Mouse (Mus musculus) adrenal gland, adult 2 months (tissue): ENCODE measurements around the gene Zfp651. TPM values are rescaled to one million over a fixed set of nuclear protein-coding genes. Genes with fewer than 3 reads are reported as not detected.

Experiments used
- DNase-seq: peaks from one replicate; pipeline ENCODE4 v3.0.0; 2021
- polyA plus RNA-seq: library from polyadenylated mRNA; depleted of rRNA; stranded (reverse); fragments of >200 nt; gene quantifications from 2 replicates; pipeline ENCODE4 v1.2.3, GENCODE M21; 2012
- total RNA-seq, 2 experiments: library from RNA; stranded (reverse); gene quantifications; 2 replicates each; pipeline ENCODE4 v1.2.3; 2021

Zfp651 gene
- total and polyA plus RNA-seq, 3 experiments, result 26.6 to 51.5 (median 49.7) TPM

DNA sequence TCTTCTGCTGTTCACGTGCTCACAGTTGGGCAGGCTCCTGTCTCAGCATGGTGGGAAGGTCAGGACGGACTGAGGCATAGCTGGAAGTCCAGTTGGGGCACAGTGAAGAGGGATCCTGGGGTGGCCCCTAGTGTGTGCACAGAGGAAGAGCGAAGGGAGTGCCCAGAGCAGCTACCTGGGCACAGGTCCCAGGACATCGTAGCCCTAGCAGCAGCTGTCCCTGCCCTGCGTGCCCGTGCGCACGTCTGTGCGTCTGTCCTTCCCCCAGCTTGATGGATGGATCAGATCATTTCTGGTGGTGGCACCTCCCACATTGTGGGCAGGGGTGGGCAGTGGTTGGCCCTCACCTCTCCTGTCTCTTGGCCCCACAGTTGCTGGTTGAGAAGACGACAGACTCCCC is 3.1 kb downstream of the Zfp651 start:
- no peak for DNase-seq

DNA sequence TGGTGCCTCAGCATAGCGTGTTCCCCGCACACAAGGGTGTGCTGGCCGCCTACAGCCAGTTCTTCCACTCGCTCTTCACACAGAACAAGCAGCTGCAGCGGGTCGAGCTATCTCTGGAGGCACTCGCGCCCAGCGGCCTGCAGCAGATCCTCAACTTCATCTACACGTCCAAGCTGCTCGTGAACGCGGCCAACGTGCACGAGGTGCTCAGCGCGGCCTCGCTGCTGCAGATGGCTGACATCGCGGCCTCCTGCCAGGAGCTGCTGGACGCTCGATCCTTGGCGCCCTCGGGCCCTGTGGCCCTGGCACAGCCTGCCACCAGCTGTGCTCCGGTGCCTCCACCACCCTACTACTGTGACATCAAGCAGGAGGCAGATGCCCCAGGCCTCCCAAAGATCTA is 3.6 kb downstream of the Zfp651 start:
- no peak for DNase-seq

DNA sequence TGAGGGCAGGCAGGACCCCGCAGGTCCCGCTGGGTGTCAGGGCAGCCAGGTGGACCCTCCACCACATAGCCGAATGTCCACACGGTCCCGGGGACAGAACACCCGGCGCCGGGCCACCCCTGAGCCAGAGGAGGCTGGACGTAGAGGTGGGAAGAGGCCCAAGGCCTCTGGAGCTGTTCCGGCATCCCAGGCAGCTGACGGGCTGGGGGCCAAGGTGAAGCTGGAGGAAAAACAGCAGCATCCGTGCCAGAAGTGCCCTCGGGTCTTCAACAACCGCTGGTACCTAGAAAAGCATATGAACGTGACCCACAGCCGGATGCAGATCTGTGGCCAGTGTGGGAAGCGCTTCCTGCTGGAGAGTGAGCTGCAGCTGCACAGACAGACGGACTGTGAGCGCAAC is 4.6 kb downstream of the Zfp651 start:
- DNase-seq, result peak; percentile 50

DNA sequence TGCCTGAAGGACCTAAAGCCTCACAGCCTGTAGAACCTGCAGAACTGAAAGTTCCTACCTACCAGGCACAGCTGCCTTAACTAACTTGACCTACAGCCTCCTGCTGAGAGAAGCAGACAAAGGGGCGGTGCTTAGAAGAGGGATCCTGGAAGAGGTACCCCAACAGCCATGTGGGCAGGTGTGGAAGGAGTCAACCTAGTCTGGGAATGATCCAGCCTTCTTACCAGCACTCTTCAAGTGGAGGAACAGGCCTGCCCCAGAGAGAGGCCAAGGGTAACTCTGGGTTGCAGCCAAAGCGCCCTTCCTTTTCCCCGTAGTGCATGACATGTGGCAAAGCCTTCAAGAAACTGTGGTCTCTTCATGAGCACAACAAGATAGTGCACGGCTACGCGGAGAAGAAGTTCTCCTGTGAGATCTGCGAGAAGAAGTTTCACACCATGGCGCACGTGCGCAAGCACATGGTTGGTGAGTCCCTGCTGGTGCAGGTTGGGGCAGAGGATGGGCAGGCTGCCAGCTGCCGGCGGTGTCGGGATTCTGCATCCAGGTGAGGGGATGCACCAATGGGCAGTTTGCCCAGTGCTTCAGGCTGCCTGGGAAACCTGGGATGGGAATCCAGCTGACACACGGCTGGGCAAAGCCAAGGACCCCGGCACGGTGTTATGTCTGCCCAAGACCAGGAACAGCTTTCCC is 6.2 kb downstream of the Zfp651 start:
- DNase-seq, result no peak

DNA sequence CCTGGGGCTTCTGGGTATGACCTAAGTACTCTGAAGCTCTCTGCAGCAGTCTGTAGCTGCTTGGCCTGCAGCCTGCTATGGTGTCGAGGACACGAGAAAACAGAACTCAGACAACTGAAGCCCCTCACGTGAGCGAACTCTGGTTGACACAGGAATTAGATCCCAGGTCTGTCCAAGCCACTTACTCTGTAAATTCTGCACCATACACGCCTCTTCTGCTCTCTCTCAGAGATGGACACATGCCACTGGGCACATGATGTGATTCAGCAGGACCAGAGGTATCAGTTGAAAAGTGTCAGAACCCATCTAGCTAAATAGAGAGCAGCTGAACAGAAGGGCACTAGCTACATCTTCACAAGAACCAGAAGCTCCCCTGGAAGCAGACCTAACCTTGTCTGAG is 13.3 kb downstream of the Zfp651 start:
- DNase-seq, result no peak

DNA sequence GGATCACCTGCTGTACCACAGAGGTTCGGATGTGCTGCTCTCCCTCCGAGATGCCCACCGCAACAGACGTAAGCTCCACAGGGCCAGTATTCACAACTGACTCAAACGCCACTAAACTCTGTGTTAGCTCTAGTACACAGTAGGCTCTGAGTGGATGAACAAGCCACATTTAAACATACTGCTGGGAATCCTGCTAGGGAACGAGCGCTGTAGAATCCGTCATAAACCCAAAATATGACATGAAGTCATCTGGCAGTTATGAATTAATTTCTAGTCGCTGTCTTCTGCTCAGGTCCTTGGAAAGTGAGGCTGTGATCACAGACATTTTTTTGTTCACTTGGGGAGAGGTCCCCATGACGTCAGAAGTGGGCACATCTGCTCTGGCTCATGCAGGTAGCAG is 16.8 kb downstream of the Zfp651 start:
- no peak for DNase-seq

DNA sequence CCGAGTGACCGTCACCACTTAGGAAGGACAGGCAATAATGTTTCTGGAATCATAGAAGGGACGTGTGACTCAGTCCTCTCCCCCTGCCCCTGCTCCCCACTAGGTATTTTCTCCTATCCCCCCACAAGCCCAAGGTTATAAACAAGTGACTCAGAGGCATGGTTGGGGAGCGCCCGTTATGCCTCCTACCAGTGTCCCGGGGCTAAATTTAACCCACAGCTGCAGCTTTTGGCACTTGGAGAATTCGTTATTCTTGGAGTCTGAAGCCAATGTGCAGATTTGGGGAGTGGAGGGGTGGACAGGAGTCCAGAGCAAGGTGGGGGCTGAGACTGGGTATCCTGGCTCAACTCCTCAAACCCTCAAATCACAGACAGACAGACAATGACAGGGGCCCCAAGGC is 17.4 kb downstream of the Zfp651 start:
- peak; percentile 55 for DNase-seq

DNA sequence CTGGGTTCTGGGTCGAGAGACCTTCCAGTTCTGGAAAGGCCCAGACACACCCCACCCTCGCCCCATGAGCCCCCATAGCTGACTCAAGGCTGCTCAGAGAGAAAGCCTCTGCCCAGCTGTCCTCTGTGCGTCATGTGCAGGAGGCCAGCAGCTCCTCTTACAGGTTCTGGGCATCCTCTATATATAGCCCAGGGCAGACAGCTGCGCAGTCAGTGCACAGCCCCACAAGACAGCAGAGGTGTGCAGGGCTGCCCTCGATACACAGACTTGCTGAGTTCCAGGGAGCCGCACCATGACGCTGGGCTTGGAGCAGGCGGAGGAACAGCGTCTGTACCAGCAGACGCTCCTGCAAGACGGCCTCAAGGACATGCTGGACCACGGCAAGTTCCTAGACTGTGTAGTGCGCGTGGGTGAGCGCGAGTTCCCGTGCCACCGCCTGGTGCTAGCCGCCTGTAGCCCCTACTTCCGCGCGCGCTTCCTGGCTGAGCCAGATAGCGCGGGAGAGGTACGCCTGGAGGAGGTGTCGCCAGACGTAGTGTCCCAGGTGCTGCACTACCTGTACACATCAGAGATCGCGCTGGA is 18.4 kb downstream of the Zfp651 start, which contains the start of gene Klhl40:
TSS of gene Klhl40 (plus strand) at position 124 of the 582 bp plus-strand sequence.
- no peak for DNase-seq

DNA sequence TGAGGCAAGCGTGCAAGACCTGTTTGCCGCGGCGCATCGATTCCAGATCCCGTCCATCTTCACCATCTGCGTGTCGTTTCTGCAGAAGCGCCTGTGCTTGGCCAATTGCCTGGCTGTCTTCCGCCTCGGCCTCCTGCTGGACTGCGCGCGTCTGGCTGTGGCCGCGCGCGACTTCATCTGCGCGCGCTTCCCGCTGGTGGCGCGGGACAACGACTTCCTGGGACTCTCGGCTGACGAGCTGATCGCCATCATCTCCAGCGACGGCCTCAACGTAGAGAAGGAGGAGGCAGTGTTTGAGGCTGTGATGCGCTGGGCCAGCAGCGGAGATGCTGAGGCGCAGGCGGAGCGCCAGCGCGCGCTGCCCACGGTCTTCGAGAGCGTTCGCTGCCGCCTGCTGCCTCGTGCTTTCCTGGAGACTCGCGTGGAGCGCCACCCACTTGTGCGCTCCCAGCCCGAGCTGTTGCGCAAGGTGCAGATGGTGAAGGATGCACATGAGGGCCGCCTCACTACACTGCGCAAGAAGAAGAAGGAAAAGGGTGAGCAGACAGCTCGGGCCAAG is 19.0 kb downstream of the Zfp651 start:
- peak; percentile 35 for DNase-seq

DNA sequence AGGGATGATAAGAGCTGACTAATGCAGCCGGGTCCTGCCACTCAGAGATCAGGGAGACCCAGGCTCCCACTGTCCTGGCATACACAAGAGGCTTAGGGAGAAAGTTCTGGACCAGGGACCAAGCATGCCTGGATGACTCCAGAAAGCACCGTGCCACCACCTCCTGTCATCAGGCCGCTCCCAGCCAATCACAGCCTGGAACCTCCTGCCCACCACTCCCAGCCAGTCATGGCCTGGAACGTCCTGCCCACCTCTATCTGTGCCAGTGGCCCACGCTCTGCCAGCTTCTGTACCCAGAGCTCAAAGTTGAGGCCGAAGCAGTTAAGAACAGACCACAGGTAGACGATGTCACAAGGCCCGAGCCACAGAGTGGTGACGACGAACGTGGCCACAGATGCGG is 25.7 kb downstream of the Zfp651 start:
- DNase-seq, result no peak

DNA sequence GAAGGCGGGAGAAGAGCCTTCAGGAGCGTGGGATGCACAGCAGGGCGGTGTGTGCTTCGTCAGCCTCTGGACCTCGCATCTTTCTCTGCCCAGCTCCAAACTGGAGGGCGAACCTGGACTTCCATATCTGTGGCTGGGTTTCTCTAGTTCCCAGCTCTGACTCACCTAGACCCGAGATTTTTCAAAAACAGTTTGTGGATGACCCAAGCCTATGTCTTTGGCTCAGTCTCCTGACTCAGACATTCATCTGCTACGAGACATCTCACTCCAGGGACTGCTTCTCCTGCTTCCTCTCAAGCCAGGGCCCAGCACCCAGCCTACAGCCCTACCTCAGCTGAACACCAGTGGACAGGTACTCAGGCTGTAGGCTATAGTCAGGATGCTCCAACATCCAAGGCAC is 26.1 kb downstream of the Zfp651 start:
- no peak for DNase-seq

DNA sequence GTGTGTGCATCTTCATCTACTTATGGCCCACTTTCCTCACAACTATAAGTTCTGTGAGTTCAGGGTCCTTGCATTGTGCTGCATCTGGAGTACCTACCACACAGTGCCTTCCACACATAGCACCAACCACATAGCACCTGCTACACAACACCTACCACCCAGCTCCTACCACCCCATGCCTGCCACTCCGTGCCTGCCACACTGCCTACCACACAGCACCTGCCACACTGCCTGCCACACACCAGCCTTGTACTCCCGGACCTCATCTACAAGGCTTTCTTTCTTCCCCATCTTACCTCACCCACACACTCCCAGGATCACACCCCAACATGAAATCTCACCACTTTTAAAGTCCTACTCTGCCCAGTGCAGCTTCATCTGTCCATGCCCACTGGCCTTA is 27.2 kb downstream of the Zfp651 start:
- DNase-seq, result no peak

DNA sequence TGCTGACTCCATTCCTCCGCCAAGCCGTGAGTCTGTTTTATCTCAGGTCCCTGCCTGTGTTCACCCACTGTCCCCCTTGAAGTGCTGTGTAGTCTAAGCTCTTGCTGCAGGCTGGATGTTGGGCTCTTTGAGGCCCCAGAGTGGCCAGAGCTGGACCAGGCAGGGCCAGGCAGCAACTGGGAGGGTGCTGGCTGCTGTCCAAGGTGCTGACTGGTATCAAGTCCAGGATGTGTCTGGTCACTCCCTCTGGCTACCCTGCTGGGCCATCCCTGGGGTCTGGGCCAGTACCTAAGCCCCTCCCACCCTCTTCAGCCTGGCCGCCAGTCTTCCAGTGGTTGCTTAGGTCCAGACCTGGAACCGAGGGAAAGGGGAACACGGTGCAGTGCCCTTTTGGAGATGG is 32.1 kb downstream of the Zfp651 start:
- DNase-seq, result peak; percentile 56

DNA sequence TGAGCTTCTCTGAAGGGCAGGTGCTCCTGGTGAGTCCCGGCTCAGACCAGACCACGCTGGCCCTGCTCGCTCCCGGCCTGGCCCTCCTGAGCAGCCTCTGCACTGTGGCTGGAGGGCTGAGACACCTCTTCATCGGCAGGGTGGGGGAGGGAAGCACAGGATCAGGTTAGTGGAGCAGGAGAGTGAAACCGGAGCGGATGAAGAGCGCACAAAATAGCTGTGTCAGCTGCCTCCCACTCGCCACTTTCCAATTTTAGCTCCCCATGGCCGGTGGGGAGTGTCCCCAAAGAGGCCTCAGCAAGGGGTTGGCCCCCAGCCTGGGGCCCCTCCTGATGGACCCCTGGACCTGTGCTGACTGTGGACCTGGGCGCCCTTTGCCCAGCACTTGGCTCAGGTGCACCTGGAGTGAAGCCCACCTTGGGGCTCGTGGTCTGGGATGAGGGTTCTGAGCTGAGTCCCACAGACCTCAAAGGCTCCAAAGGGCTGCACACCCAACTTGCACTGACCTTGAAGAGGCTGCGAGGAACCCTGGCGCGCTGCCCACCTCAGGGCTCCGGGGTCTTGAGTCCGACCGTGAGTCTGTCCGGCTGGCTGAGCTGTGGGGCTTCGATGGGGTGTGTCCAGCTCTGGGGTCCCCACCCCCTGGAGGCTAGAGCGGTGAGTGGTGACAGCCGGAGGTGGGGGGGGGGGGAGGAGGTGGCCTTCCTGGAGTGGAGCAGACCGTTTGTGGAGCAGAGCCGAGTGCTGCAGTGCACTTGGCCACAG is 32.8 kb downstream of the Zfp651 start, which contains the start of gene Hhatl:
TSS of gene Hhatl (minus strand) at position 751 of the 765 bp plus-strand sequence.
- DNase-seq, result no peak

DNA sequence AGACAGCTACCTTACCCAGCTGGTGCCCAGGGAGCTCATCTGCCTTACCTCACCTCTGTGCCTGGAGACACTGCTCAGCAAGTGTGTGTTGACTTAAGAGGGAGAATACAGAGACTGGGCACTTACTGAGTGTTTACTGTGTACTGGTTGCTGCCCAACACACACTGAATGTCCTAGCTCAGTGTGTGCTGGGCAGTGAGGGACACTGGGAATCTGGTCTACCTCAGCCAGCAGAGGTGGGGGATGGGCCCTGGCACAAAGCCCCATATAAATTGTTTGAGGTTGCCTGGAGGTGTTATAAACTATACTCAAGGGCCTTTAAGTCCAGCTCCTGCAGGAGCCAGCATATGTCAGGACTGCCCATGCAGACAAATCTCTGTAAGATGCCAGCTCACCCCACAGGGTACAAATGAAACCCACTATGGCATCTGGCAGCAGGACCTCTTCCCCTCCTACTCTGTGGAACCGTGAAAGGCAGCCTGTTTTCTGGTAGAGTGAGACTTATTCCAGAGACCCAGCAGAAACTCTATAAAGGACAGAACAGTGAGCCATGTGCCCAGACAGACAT is 35.9 kb downstream of the Zfp651 start:
- no peak for DNase-seq

DNA sequence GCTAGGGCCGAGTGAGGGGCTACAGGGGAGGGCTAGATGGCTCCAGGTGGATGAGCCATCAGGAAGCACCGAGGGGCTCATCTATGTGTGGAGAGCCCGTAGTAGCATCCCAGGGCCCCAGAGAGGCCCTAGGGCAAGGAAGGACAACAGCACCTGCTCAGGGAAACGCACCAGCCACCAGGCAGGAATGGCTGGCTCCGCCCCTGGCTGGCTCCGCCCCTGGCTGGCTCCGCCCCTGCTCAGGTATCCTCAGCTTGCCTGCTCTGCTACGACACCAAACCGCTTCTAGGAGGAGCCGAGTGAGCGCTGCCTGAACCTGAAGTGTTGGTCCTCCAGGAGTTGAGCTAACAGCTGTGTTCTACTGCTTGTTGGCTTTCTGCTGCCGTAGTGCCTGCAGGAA is 38.6 kb downstream of the Zfp651 start:
- no peak for DNase-seq

DNA sequence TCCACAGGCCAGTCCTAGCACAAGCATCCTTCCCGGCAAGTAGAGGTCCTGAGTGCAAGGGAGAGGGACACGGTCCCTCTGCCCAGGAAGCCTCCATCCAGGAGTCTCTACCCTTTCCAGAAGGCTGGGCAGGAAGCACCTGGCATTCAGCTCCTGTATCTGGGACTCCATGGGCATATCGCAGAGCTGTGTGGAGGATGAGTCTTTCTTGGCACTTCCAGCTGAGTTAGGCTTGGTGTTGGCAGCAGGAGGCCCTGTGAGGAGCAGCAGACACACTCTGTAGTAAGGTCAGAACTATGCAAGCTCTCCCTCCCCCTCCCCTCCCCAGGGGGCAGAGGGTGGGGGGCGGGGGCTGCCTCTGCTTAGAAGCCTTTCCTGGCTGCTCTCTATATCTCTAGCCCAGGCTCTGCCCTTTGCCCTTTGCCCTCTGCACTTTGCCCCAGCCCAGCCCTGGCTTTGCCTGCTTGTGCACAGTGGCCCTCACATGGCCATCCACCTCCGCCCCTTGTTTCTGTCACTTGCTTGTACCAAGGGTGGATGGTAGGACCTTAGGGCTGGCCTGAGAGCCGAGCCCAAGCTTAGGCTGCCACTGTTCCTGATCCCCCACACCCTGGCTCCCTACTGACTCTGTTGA is 39.9 kb downstream of the Zfp651 start:
- no peak for DNase-seq

DNA sequence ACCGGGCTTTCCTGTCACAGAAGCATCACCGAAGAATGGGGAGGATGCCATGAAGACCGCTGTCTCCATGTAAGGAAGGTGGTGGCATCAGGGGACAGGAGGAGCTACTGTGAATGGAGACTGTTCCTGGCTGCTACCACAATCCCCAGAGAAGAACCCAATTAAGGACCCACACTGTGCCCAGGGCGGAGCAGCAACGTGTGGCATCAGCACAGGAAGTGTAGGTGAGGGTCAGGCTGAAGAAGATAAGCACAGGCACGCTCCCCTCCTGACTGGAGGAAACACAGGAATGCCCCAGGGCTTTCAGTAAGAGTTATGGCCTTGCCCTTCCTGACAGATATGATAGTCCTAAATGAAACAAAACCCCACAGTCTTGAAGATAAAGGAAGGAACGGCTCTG is 43.6 kb downstream of the Zfp651 start:
- no peak for DNase-seq

DNA sequence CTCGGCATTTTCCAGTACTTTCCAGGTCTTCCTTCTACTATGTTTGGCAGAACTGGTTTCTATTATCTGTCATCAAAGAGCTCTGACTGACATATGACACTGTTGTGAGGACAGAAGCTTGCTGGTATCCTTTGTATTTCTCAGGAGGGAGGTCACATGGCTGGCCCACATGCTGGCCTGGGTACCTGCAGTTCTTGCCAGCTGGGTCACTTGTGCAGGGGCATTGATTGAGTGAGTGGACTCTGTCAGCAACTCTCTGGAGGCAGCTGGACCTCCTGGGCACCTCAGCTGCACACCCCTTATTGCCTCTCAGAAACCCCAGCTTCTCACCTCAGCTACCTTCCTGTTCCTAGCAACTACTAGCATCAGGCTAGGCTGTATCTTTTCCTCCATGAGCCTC is 48.4 kb downstream of the Zfp651 start:
- no peak for DNase-seq

DNA sequence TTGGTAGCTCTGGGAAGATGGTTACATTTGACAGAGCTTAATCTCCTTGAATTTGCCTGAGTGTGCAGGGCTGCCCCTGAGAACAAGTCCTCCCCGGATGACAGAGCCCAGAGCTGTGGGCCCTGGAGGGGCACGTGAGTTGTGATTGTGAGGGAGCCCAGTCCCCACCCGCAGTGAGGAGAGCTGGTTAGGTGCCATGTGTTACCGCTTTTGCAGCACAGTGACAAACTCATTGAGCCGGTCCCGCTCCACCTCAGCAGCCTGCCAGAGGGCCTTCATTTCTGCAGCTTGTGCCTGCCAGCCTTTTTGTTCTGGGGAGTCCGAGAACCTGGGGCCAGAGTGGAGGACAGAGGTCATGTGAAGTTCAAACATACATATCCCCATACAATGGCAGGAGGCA is 48.8 kb downstream of the Zfp651 start:
- no peak for DNase-seq

DNA sequence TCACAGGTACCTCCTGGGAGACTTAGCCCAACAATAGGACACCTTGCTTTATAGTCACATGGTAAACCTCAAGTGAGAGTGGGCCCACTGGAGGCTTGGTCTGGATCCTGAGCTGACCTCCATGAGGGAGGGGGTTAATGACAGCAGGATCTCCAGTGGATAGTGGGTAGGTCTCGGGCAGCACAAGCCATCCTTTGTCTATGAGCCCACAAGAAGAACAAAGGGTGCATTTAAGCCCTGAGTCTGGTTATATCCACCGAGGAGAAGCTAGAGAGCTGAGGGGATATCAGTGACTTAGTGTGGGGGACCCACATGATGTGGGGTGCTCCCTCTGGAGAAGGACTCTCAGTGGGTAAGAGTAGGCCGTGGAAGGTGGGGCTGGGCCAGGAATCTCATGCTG is 49.4 kb downstream of the Zfp651 start:
- no peak for DNase-seq
